Mouse (Mus musculus) R1 (cell line): ENCODE results near the gene Polr3gl.

Experiments used
- DNase-seq: peaks from one replicate; pipeline ENCODE4 v3.0.0-alpha.2; 2018; ENCODE audit warnings: low read depth, low spot score

Gene Polr3gl

DNA sequence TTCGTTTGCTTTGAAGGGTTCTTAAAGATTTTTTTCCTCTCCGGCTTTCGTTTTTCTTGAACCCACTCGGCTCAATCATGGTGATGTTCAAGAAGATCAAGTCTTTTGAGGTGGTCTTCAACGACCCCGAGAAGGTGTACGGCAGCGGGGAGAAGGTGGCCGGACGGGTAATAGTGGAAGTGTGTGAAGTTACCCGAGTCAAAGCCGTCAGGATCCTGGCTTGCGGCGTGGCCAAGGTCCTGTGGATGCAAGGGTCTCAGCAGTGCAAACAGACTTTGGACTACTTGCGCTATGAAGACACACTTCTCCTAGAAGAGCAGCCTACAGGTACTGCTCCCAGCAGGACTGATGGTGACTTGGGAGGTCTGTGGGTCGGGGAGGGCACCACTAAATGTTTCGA lies 35.8 kb downstream of the Polr3gl start:
- no peak for DNase-seq

DNA sequence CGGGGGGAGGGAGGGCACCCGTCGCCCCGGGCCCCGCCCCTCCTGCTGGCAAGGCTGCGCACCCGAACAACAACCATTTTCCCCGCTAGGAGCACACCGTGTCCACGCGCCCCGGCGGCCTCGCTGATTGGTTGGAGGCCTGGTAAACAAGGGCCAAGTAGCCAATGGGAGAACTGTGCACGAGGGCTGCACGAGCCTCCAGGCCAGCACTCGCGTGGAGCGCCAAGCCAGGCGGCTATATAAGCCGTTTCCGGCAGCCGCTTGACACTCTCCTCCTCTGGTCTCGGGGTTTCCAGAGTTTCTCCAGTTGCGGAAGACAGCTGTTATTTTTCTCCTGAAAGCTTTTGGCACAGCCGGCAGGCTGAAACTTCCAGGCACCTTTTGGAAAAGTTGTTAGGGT lies 36.3 kb downstream of the Polr3gl start, which contains the start of gene Txnip:
Txnip (plus strand) TSS at position 264 of the 400 bp plus-strand sequence.
- DNase-seq: peak; percentile 99

GRCm38 (mm10) chr3:96556651-96557635 lies 37.0 kb downstream of the Polr3gl start:
- DNase-seq: peak; percentile 54

DNA sequence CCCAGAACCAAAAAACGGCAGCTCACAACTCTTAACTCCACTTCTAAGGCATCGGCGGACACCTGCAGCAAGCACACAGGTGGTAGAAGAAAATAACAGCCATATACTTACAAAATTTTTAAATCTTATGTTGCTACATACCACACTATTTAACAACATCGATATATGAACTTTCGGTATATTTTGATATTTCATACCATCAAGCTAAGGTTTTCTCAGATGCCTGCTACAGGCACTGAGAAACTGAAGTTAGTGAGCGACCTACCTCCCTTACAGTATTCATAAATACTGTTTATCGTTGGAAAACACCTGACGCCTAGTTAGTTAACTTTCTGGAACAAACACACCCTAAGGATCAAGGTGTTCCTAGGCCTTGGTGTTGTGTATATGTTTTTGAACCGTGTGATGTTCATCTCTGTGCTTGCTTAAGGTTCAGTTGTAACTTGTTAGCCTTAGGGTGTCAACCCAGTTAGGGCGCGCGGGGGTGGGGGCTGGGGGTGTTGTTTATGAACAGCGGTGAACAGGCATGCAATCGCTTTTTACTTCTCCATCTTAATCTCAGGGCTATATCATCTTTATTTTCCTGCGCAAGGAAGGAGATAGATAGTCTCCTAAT lies 37.9 kb downstream of the Polr3gl start:
- no peak for DNase-seq

GRCm38 (mm10) chr3:96555041-96555596 lies 38.9 kb downstream of the Polr3gl start:
- no peak for DNase-seq

DNA sequence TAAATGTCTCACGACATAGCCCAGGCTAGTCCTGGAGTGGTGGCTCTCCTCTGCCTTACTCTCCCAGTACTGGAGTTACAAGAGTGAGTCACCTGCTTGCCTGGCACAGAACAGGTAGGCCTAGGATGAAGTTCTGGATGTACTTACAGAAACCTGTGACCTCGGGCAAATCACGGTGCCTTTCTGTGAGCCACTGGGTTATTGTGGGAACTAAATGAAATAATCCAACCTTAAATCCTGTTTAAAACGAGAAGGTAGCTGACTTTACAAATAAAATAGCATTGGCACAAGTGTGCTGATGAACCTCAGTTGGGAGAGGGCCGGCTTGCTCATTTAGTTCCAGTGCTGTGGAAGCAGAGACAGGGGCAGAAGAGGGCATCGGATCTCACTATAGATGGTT lies 39.7 kb downstream of the Polr3gl start:
- DNase-seq: no peak

GRCm38 (mm10) chr3:96553601-96554000 lies 40.4 kb downstream of the Polr3gl start:
- DNase-seq: no peak

DNA sequence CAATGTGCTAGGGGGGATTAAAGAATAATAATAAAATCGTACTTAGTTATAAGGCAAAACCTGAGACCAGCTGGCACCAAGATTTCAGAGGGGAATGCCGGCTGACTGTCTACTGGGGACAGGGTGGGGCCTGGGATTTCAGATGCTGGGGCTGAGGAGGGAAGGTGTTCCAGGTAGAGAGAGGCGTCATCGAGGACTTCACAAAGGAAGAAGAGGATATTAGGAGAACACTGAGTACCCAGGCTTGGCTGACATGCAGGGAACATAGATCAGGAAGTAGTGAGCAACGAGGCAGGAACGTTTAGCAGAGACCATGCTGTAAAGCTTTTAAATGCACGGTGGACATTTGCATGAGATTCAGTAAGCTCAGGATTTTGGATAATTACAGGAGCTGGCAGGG lies 42.1 kb downstream of the Polr3gl start:
- no peak for DNase-seq

DNA sequence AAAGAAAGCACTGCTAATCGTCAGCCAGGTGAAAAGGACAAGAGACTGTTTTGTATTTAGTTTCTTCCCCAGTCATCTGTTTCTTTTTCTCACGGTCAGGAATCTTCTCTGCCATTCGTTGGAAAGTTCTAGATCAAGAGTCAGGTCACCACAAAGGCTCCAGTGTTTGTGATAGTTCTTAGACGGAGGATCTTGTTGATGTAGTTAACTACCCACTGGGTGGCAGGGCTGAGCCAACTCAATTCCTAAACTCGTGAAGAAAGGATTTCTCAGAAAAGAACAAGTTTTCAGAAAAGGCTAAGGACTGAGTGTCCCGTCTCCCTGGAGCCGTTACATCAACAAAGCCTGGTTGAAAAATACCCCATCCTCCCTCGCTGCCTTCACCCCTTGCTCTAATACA lies 42.8 kb downstream of the Polr3gl start:
- peak; percentile 84 for DNase-seq

DNA sequence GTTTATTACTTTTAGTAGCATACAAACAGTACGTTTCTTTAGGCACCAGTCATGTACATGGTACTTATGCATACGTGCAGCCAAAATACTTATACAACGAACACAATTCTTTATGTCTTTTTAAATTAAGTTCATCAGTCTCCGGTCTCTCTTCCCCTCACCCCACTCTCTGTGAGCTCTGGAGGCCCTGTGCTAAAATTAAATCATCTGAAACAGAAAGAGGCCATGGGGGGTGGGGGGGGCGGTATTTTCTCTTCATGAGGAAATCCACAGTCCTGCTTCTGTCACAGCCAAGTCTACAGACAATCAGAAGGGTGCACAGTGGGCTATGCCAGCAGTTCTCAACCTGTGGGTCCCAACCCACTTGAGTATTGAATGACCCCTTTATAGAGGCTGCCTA lies 44.6 kb downstream of the Polr3gl start:
- no peak for DNase-seq

GRCm38 (mm10) chr3:96548824-96549223 lies 45.2 kb downstream of the Polr3gl start:
- DNase-seq: no peak

GRCm38 (mm10) chr3:96547389-96547960 lies 46.5 kb downstream of the Polr3gl start:
- DNase-seq: peak; percentile 70

- DNase-seq: no peak
These were observed 47.1 kb downstream of the Polr3gl start for GRCm38 (mm10) chr3:96546880-96547279.

DNA sequence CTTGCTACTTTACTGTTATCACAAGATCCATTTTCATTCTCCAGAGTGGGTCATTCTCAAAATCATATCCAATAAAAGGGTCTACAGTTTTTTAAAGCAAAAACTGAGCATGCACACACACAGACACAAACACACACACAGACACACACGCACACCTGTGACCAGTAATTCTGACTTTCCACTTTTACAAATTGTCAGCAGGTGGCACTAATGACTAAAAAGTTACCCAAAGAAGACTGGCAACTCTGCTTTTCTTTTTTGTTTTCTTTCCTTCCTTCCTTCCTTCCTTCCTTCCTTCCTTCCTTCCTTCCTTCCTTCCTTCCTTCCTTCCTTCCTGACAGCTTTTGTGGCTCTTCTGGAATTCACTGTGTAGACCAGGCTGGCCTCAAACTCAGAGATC lies 48.4 kb downstream of the Polr3gl start:
- peak; percentile 26 for DNase-seq

GRCm38 (mm10) chr3:96543345-96543744 lies 50.6 kb downstream of the Polr3gl start:
- DNase-seq: no peak

- DNase-seq: no peak
These were observed 51.4 kb downstream of the Polr3gl start for GRCm38 (mm10) chr3:96542554-96542953.

DNA sequence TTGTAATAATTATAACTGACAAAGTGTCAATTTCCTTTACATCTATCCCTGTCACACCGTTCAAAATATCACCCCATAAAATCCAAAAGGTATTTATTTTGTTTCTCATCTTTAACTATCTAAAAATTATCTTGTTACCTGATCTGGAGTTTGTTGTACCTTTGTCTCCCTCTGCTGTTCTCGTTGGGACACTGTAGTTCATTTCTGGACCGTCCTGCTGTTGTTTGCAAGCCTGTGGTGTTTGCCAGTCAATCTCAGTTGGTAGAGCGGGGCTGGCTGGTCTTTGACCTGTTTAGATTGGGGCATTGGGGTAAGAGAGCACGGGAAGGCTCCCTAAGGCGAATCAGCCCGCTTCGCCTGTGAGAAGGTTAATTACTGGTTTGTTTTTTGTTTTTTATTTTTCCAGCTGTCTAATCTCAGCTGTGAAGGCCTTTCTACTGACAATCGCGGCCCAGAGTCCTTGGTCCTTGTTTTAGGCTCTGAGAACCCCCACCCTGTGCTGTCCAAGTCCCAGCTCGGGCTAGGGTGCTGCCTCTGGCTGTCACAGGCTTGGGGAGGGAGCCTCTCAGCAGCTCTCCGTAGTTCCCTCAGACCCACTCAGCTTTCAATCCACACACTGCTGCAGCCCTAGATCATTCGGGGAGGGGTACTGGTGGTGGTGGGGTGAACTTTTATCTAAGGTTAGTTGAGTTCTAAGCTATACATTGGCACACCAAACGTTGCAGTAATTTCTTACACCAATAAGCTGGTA lies 52.5 kb downstream of the Polr3gl start:
- peak; percentile 58 for DNase-seq

DNA sequence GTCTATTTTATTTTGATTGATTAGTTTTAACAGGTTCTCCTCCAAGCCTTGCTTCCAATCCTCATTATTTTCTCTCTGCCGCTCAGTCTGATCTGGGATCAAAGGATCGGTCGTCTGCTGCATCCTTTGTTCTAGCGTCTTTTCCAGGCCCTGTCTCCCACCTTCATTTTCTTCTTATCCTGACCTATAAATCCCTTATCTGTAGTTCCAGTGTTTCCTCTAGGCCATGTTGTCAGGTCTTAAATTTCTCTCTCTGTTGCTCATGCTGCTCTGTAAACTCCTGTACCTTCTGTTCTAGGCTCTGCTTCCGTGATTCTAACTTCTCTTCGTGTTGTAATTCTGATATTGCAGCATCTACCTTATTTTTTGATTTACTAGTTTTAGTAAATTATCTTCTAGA lies 53.2 kb downstream of the Polr3gl start:
- DNase-seq: no peak

GRCm38 (mm10) chr3:96539316-96539715 lies 54.7 kb downstream of the Polr3gl start:
- no peak for DNase-seq

DNA sequence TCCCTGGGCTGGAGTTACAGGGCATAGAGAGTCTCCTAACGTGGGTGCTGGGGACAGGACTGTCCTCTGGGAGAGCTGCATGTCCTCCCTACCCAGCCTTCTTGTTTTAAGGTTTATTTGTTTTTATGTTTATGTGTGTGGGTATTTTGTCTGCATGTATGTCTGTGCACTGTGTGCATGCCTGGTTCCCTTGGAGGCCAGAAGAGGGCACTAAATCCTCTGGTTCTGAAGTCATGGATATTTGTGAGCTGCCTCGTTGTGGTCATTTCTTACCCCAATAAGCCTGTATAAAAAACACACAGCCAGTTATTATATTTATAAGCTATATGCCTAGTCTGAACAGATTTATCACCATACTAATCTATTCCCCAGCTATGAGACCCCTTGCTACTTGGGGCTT lies 59.7 kb downstream of the Polr3gl start:
- no peak for DNase-seq

- DNase-seq: no peak
These were observed 61.9 kb downstream of the Polr3gl start for GRCm38 (mm10) chr3:96532050-96532449.
